Mouse (Mus musculus) small intestine, adult 2 months (tissue): ENCODE results near the gene Fhdc1.

Experiments used
- CTCF ChIP-seq: fragments of 200-500 bp; IDR thresholded peaks from 2 replicates; pipeline ENCODE4 v1.5.1; 2012; ENCODE audit warnings: low read depth, mild to moderate bottlenecking, control low read depth, inconsistent platforms, low read length, moderate library complexity, mixed read lengths; ENCODE audit not compliant: insufficient replicate concordance, insufficient read length; ENCODE audit errors: extremely low read depth
- POLR2A ChIP-seq: fragments of 200-500 bp; IDR thresholded peaks from 2 replicates; pipeline ENCODE4 v1.6.1; 2012; ENCODE audit warnings: low read depth, mild to moderate bottlenecking, control low read depth, inconsistent platforms, low read length, moderate library complexity

DNA sequence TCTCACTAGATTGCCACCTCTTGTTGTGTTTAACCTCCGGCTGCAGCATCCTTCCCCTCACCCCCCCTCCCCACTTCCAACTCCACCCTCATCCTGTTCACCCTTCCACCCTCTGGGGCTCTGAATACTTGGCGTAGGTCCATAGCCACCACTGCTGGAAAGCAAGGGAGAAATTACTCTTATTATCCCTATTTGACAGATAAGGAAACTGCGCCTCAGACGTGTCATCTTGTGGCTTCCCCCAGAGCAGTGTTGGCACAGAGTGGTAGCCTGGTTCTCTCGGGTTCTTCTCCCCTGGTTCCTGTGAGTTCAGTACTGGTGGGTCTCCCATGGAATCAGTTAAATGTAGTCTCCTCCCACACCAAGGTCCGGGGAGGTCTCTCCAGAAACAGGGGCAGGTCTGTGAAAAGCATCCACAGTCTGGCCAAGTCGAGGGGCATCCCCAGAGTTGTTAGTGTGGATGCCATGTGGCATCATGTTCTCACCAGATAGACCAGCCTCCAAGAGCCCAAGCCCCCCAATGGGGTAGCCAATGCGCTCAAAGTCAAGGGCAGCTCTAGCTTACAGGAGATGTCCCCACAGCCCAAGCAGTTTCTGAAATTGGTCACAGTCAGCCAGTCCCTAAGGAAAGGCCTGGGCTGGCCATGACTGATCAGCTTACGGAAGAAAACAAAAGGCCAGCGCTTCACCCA is 12.7 kb downstream of the Fhdc1 start:
- TF ChIP-seq POLR2A (no peak), CTCF (no peak)
